In genomic region chr2:138033379-138034122, GRCm38 (mm10) we compare ENCODE assay signal across 9 mouse cellular contexts.
DNase-seq lines count a peak whose midpoint lies in the region; ATAC-seq and TF ChIP-seq lines count a peak whose summit lies in the region.
"Had no signal": no experiment of that assay in that cellular context is flagged by ENCODE, and none has a peak within 500 bp of the region (broad histone marks: within the 10 kb centered on the region; RNA-seq: fewer than 3 reads in every experiment).

No protein-coding gene starts in this region.

- TF ChIP-seq CTCF in Patski (IDR thresholded peaks at IDR 0.05): peak; percentile 96

- H3K9me3 ChIP-seq in forebrain, embryonic 11.5 days (ENCODE audit: control insufficient read depth, low read length): no peaks in the 10 kb centered on the region
- H3K9me3 ChIP-seq: limb, embryonic 12.5 days had no signal

- DNase-seq in Patski (ENCODE audit: low read depth, low spot score): peak; percentile 1
- DNase-seq in c-Kit-positive CD71-positive TER-119-negative erythroid progenitor cells, embryonic 14.5 days (ENCODE audit: low read depth): peak; percentile 4
- DNase-seq in forebrain, embryonic 11.5 days (ENCODE audit: low spot score): peak; percentile 82
- DNase-seq in heart, postnatal 36 days: peak; percentile 70 to 82
- peak; percentile 69 for DNase-seq in layer of hippocampus, adult 8-10 months (ENCODE audit: low spot score in 2 of 2)
- DNase-seq in lung, postnatal 10 days: peak; percentile 84
- DNase-seq in retina, postnatal 1 day: peak; percentile 75
- peak; percentile 57 to 77 for DNase-seq in urinary bladder, postnatal 4 days (ENCODE audit: low spot score in 2 of 2)

- H3K4me3 ChIP-seq in forebrain, embryonic 11.5 days (ENCODE audit: low read depth, low read length): no peak overlapping the region
- H3K4me3 ChIP-seq: limb, embryonic 12.5 days had no signal

- no peaks in the 10 kb centered on the region for H3K36me3 ChIP-seq in forebrain, embryonic 11.5 days (ENCODE audit: control insufficient read depth, insufficient read depth, low read length)
- H3K36me3 ChIP-seq: limb, embryonic 12.5 days had no signal

- peaks cover 9% of the 10 kb centered on the region for H3K27me3 ChIP-seq in Patski
- H3K27me3 ChIP-seq in forebrain, embryonic 11.5 days (ENCODE audit: control insufficient read depth, insufficient read depth, low read length): no peaks in the 10 kb centered on the region
- H3K27me3 ChIP-seq: limb, embryonic 12.5 days had no signal

- peak; percentile 74 for ATAC-seq in Patski
- ATAC-seq in forebrain, embryonic 11.5 days (replicated peaks; ENCODE audit: low FRiP score): peak; percentile 85

- POLR2A ChIA-PET in Patski (lab: Charles Lee): no interaction called here

- no peak overlapping the region for H3K4me2 ChIP-seq in forebrain, embryonic 11.5 days (ENCODE audit: low read depth, low read length, severe bottlenecking)
- H3K4me2 ChIP-seq: limb, embryonic 12.5 days had no signal

- no peak overlapping the region for H3K9ac ChIP-seq in forebrain, embryonic 11.5 days (ENCODE audit: low read length)
- H3K9ac ChIP-seq: limb, embryonic 12.5 days had no signal

- in situ Hi-C loops in Patski (cut with MboI; ENCODE audit: low pct_unique_long_range_greater_than_20kb): loop anchor here (25.0 kb wide), 1 partner anchor 1554 kb away; no protein-coding TSS in a partner anchor

- H3K27ac ChIP-seq in forebrain, embryonic 11.5 days (ENCODE audit: low read depth, low read length): no peak overlapping the region
- H3K27ac ChIP-seq: limb, embryonic 12.5 days had no signal

- WGBS in forebrain, embryonic 11.5 days: 45% methylated on average over 11 of the region's 11 CpGs

- H3K4me1 ChIP-seq in forebrain, embryonic 11.5 days (replicated peaks; ENCODE audit: control insufficient read depth, insufficient read depth, low read length): no peaks in the 10 kb centered on the region
- H3K4me1 ChIP-seq: limb, embryonic 12.5 days had no signal

- intact Hi-C loops in heart, postnatal 36 days (cut with DNase I): loop anchor here (2.0 to 5.0 kb wide), 5 partner anchors 184 to 1339 kb away; no protein-coding TSS in a partner anchor

- CTCF ChIA-PET in Patski (lab: Charles Lee): interaction anchor here (0.7 kb wide), 1 partner anchor 858 kb away, joined by 3 read pairs; no protein-coding TSS in a partner anchor

Comparison
In these comparisons a context has a peak if more than half of its experiments do, and no peak if none do; other contexts are left out.
1. DNase-seq: peak in every context shown above with its lines; median percentile 84 in lung, postnatal 10 days; 82 in forebrain, embryonic 11.5 days; 76 in heart, postnatal 36 days; 75 in retina, postnatal 1 day; 69 in layer of hippocampus, adult 8-10 months; 67 in urinary bladder, postnatal 4 days; 4 in c-Kit-positive CD71-positive TER-119-negative erythroid progenitor cells, embryonic 14.5 days; 1 in Patski.